Comparison of ENCODE assay signal across 19 mouse cellular contexts in genomic region chr14:120089649-120090360, GRCm38 (mm10). TPM values are rescaled to one million over a fixed set of nuclear protein-coding genes. Genes with fewer than 3 reads are reported as not detected.
DNase-seq lines count a peak whose midpoint lies in the region; ATAC-seq lines count a peak whose summit lies in the region.
"Had no signal": no experiment of that assay in that cellular context is flagged by ENCODE, and none has a peak within 500 bp of the region (broad histone marks: within the 10 kb centered on the region; RNA-seq: fewer than 3 reads in every experiment).

No protein-coding gene starts in this region.

- H3K4me2 ChIP-seq in kidney, embryonic 14.5 days (replicated peaks; ENCODE audit: low read depth, low read length): no peak overlapping the region
- H3K4me2 ChIP-seq in limb, embryonic 13.5 days (replicated peaks): peak overlapping the region; percentile 34
- H3K4me2 ChIP-seq: liver, embryonic 12.5 days; midbrain, embryonic 12.5 days had no signal

- DNase-seq in cerebellum, postnatal 10 days: peak; percentile 23 to 41
- no peak for DNase-seq in cerebellum, adult 8-10 months
- DNase-seq in kidney, adult 11 months: no peak
- DNase-seq in embryonic facial prominence, embryonic 10.5 days (ENCODE audit: low spot score): peak; percentile 56
- no peak for DNase-seq in adrenal gland, postnatal 4 days (ENCODE audit: low spot score in 2 of 2)
- no peak for DNase-seq in frontal cortex, postnatal 14 days (ENCODE audit: low spot score in 2 of 2)
- DNase-seq: cerebellum, adult 18-20 months; lung, postnatal 10 days; right cerebral cortex, postnatal 4 days had no signal

- H3K27ac ChIP-seq in kidney, embryonic 14.5 days (ENCODE audit: low read depth, low read length): peak overlapping the region; percentile 73; the same call in 1 of the 2 replicates
- peak overlapping the region; percentile 71 for H3K27ac ChIP-seq in embryonic facial prominence, embryonic 10.5 days (replicated peaks)
- peak overlapping the region; percentile 44; the same call in 1 of the 2 replicates for H3K27ac ChIP-seq in limb, embryonic 13.5 days
- H3K27ac ChIP-seq: layer of hippocampus, adult 2 months; liver, embryonic 12.5 days; midbrain, embryonic 12.5 days had no signal

- WGBS in kidney, embryonic 14.5 days: 25% methylated on average over 14 of the region's 14 CpGs
- WGBS in embryonic facial prominence, embryonic 10.5 days: 35% methylated on average over 14 of the region's 14 CpGs
- WGBS in limb, embryonic 13.5 days: 20% methylated on average over 14 of the region's 14 CpGs

- H3K9ac ChIP-seq in kidney, embryonic 14.5 days (ENCODE audit: low read depth, low read length): no peak overlapping the region
- no peak overlapping the region for H3K9ac ChIP-seq in limb, embryonic 13.5 days
- H3K9ac ChIP-seq: liver, embryonic 12.5 days; midbrain, embryonic 12.5 days had no signal

- no peaks in the 10 kb centered on the region for H3K27me3 ChIP-seq in kidney, embryonic 14.5 days (ENCODE audit: control insufficient read depth, insufficient read depth, low read length)
- no peaks in the 10 kb centered on the region for H3K27me3 ChIP-seq in embryonic facial prominence, embryonic 10.5 days (replicated peaks; ENCODE audit: low read depth, poor library complexity, severe bottlenecking)
- H3K27me3 ChIP-seq in limb, embryonic 13.5 days: no peaks in the 10 kb centered on the region
- H3K27me3 ChIP-seq: CH12.LX; liver, embryonic 12.5 days; midbrain, embryonic 12.5 days had no signal

- H3K4me1 ChIP-seq in kidney, embryonic 14.5 days (ENCODE audit: control insufficient read depth, insufficient read depth, low read length): peaks cover 4% of the 10 kb centered on the region; the same call in 1 of the 2 replicates
- H3K4me1 ChIP-seq in embryonic facial prominence, embryonic 10.5 days: peaks cover 25% of the 10 kb centered on the region
- H3K4me1 ChIP-seq in limb, embryonic 13.5 days: peaks cover 18% of the 10 kb centered on the region
- H3K4me1 ChIP-seq: liver, embryonic 12.5 days; midbrain, embryonic 12.5 days had no signal

- no peaks in the 10 kb centered on the region for H3K9me3 ChIP-seq in kidney, embryonic 14.5 days (ENCODE audit: control insufficient read depth, low read length)
- no peaks in the 10 kb centered on the region for H3K9me3 ChIP-seq in embryonic facial prominence, embryonic 10.5 days
- no peaks in the 10 kb centered on the region for H3K9me3 ChIP-seq in limb, embryonic 13.5 days
- H3K9me3 ChIP-seq: liver, embryonic 12.5 days; midbrain, embryonic 12.5 days had no signal

- ATAC-seq in kidney, embryonic 14.5 days (ENCODE audit: low FRiP score, low TSS enrichment): peak; percentile 66
- no peak; the same call in 1 of the 2 replicates for ATAC-seq in limb, embryonic 13.5 days (ENCODE audit: low FRiP score, low read depth)
- ATAC-seq: activated CD4-positive, CD25-positive, alpha-beta regulatory T cell, adult 4 months; liver, embryonic 12.5 days had no signal

- no peak overlapping the region for H3K4me3 ChIP-seq in kidney, embryonic 14.5 days (ENCODE audit: low read length)
- H3K4me3 ChIP-seq in embryonic facial prominence, embryonic 10.5 days: no peak overlapping the region
- H3K4me3 ChIP-seq in limb, embryonic 13.5 days: no peak overlapping the region
- H3K4me3 ChIP-seq: layer of hippocampus, adult 2 months; liver, embryonic 12.5 days; midbrain, embryonic 12.5 days had no signal

- no peaks in the 10 kb centered on the region for H3K36me3 ChIP-seq in kidney, embryonic 14.5 days (ENCODE audit: control insufficient read depth, insufficient read depth, low read length)
- H3K36me3 ChIP-seq in embryonic facial prominence, embryonic 10.5 days (replicated peaks): no peaks in the 10 kb centered on the region
- H3K36me3 ChIP-seq in limb, embryonic 13.5 days: no peaks in the 10 kb centered on the region
- H3K36me3 ChIP-seq: liver, embryonic 12.5 days; midbrain, embryonic 12.5 days had no signal

RNA-seq across cellular contexts. Expression of gene Oxgr1, which starts 47.6 kb away (rescaled TPM):
- 0.20 and 0.66 TPM in 2 replicates for polyA plus RNA-seq in kidney, embryonic 14.5 days (2014; fragmentation: Nextera tagmentation; extraction: Ambion mirVana)
- not detected in 2 replicates for polyA plus RNA-seq in embryonic facial prominence, embryonic 10.5 days (2016; fragmentation: Nextera tagmentation; extraction: Ambion mirVana)
- polyA plus RNA-seq in limb, embryonic 13.5 days (2015; fragmentation: Nextera tagmentation; extraction: Ambion mirVana): 0.24 and 0.33 TPM in 2 replicates
- 1 to 10 TPM in 1 of 2 experiments, not detected in 1; 1.8 TPM for total RNA-seq in adrenal gland, postnatal 4 days (2021)
- total RNA-seq: CH12.LX; granulocyte monocyte progenitor cell, adult 5-6 weeks; layer of hippocampus, adult 2 months had no signal
- polyA plus RNA-seq: activated CD4-positive, CD25-positive, alpha-beta regulatory T cell, adult 4 months; liver, embryonic 12.5 days; midbrain, embryonic 12.5 days; neural tube, embryonic 11.5 days; thymus, postnatal 0 days had no signal

Comparison
In these comparisons a context has a peak if more than half of its experiments do, and no peak if none do; other contexts are left out.
1. DNase-seq: peak in cerebellum, postnatal 10 days (2 of 2) and embryonic facial prominence, embryonic 10.5 days (single experiment); none in cerebellum, adult 8-10 months (single experiment), kidney, adult 11 months (single experiment), adrenal gland, postnatal 4 days (0 of 2) and frontal cortex, postnatal 14 days (0 of 2).
2. Peak in every context shown above with its lines, with median percentiles within 50 percentile points of each other: H3K27ac ChIP-seq.